Mouse (Mus musculus) cerebellum, adult 2 months (tissue): ENCODE results near the gene Cstad.

Experiments
- CTCF ChIP-seq: fragments of 200-500 bp; IDR thresholded peaks from 2 replicates; pipeline ENCODE4 v1.5.1; 2011; ENCODE audit warnings: low read depth, mild to moderate bottlenecking, control low read depth, low read length, moderate library complexity, borderline replicate concordance; ENCODE audit not compliant: insufficient read depth
- POLR2A ChIP-seq: fragments of 200-500 bp; IDR thresholded peaks from 2 replicates; pipeline ENCODE4 v1.6.1; 2011; ENCODE audit warnings: low read length, control low read depth, borderline replicate concordance; ENCODE audit not compliant: insufficient read depth

DNA sequence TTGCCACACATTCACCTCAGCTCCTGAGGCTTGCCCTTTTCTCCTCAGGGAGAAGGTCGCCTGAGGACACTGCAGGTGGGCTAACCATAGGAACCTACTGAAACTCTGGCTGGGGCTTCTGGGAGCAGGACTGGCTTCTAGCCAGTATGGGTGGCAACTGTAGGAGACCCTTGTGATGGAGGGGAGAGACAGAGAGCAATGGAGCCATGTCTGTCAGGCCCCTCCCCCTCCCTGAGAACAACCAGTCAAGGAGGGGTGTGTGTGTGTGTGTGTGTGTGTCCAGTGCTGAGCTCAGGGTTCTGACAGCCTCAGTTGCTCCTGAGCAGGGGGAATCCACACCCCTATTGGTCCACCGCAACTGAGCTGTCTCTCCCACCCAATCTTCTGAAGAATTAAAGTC is 7.2 kb upstream of the Cstad start:
- TF ChIP-seq CTCF: no peak
- TF ChIP-seq POLR2A: no peak
